Mouse (Mus musculus) E14TG2a.4 (cell line): Measurements from ENCODE around the gene Cldn6.

Experiments used
- H3K27me3 ChIP-seq: 2 replicates; pipeline ENCODE4 v1.6.1; 2014; ENCODE audit warnings: low read length, control low read depth; ENCODE audit not compliant: insufficient read depth
- H3K36me3 ChIP-seq: 2 replicates; pipeline ENCODE4 v1.6.1; 2014; ENCODE audit warnings: low read length, control low read depth; ENCODE audit not compliant: insufficient read depth
- H3K4me1 ChIP-seq: replicated peaks from 2 replicates; pipeline ENCODE4 v1.6.1; 2014; ENCODE audit warnings: low read depth, low read length, control low read depth
- H3K4me3 ChIP-seq: replicated peaks from 2 replicates; pipeline ENCODE4 v1.5.1; 2014; ENCODE audit warnings: mild to moderate bottlenecking, low read length
- H3K9me3 ChIP-seq: 2 replicates; pipeline ENCODE4 v1.6.1; 2014; ENCODE audit warnings: low read length, control low read depth
- CTCF ChIP-seq: conservative IDR thresholded peaks from 2 replicates; pipeline ENCODE4 v1.5.1; 2014; ENCODE audit warnings: low read length
- NANOG ChIP-seq: IDR thresholded peaks from 2 replicates; pipeline ENCODE4 v1.6.1; 2014; ENCODE audit warnings: borderline replicate concordance, low read length, mixed read lengths
- POU5F1 ChIP-seq: IDR thresholded peaks from 2 replicates; pipeline ENCODE4 v1.6.1; 2014; ENCODE audit warnings: low read length, borderline replicate concordance

Gene Cldn6

GRCm38 (mm10) chr17:23722376-23723125, 43.5 kb downstream of the Cldn6 start, which contains the start of gene 1520401A03Rik:
Gene 1520401A03Rik, minus strand, starts transcription at chr17:23722783.
- TF ChIP-seq CTCF (no peak), NANOG (no peak), POU5F1 (no peak)
- Histone ChIP-seq H3K4me1 (peaks cover 25% of the 10 kb centered on the region), H3K27me3 (peaks cover 56% of the 10 kb centered on the region)

GRCm38 (mm10) chr17:23725477-23725876, 46.4 kb downstream of the Cldn6 start:
- H3K4me3 ChIP-seq = peak overlapping the region; percentile 94
- H3K27me3 ChIP-seq = peaks cover 30% of the 10 kb centered on the region
- H3K36me3 ChIP-seq = 0 out of 2 replicates have a peak, but pooled peaks cover 2% of the 10 kb centered on the region
- H3K9me3 ChIP-seq = no peaks in the 10 kb centered on the region
- H3K4me1 ChIP-seq = peaks cover 34% of the 10 kb centered on the region
- TF ChIP-seq CTCF = no peak
- TF ChIP-seq NANOG = no peak
- TF ChIP-seq POU5F1 = no peak

More at GRCm38 (mm10) chr17:23722376-23723125, 43.5 kb downstream of the Cldn6 start, which contains the start of gene 1520401A03Rik:
- Histone ChIP-seq H3K36me3 (no peaks in the 10 kb centered on the region), H3K4me3 (no peak within 1 kb of the TSS), H3K9me3 (no peaks in the 10 kb centered on the region)

GRCm38 (mm10) chr17:23725999-23726757, 47.1 kb downstream of the Cldn6 start, which contains the start of gene Pkmyt1:
Gene Pkmyt1, plus strand, starts transcription at chr17:23726336.
- TF ChIP-seq POU5F1 = no peak
- TF ChIP-seq NANOG = no peak
- TF ChIP-seq CTCF = no peak

GRCm38 (mm10) chr17:23726758-23727142, 47.7 kb downstream of the Cldn6 start:
- H3K36me3 ChIP-seq = 0 out of 2 replicates have a peak, but pooled peaks cover 2% of the 10 kb centered on the region
- H3K27me3 ChIP-seq = peaks cover 20% of the 10 kb centered on the region
- peak overlapping the region; percentile 94 for H3K4me3 ChIP-seq
- H3K4me1 ChIP-seq = peaks cover 33% of the 10 kb centered on the region
- no peak for TF ChIP-seq CTCF
- no peak for TF ChIP-seq POU5F1
- no peak for TF ChIP-seq NANOG
- H3K9me3 ChIP-seq = no peaks in the 10 kb centered on the region

More at GRCm38 (mm10) chr17:23725999-23726757, 47.1 kb downstream of the Cldn6 start, which contains the start of gene Pkmyt1:
- peak within 1 kb of the TSS; percentile 94 for H3K4me3 ChIP-seq
- H3K36me3 ChIP-seq = 0 out of 2 replicates have a peak, but pooled peaks cover 2% of the 10 kb centered on the region
- H3K4me1 ChIP-seq = peaks cover 33% of the 10 kb centered on the region
- no peaks in the 10 kb centered on the region for H3K9me3 ChIP-seq
- H3K27me3 ChIP-seq = peaks cover 24% of the 10 kb centered on the region

GRCm38 (mm10) chr17:23730441-23730840, 51.4 kb downstream of the Cldn6 start:
- H3K9me3 ChIP-seq = no peaks in the 10 kb centered on the region
- TF ChIP-seq NANOG = no peak
- TF ChIP-seq POU5F1 = no peak
- no peak for TF ChIP-seq CTCF
- H3K4me1 ChIP-seq = peaks cover 33% of the 10 kb centered on the region
- peaks cover 3% of the 10 kb centered on the region; the same call in 1 of the 2 replicates for H3K27me3 ChIP-seq
- H3K4me3 ChIP-seq = no peak overlapping the region
- peaks cover 37% of the 10 kb centered on the region for H3K36me3 ChIP-seq
